Mouse (Mus musculus) adrenal gland, postnatal 14 days (tissue): ENCODE measurements around the gene Bicd1. TPM values are rescaled to one million over a fixed set of nuclear protein-coding genes. Genes with fewer than 3 reads are reported as not detected.
A peak's percentile ranks its signal among the peaks of the same experiment; 100 is the strongest.
"Not testable (repeated sequence)": the region's sequence is repeated elsewhere in the genome, so short reads cannot be mapped to it uniquely, and the experiment has no call there.

Experiments
- DNase-seq: peaks from one replicate; pipeline ENCODE4 v3.0.0; 2021; ENCODE audit warnings: mixed read lengths
- long read RNA-seq, 2 experiments: library from polyadenylated mRNA; stranded (forward); transcript quantifications; one replicate each; pipeline ENCODE4 v2.0.0; 2021
- total RNA-seq: library from RNA; stranded (reverse); gene quantifications from 2 replicates; pipeline ENCODE4 v1.2.3, GENCODE M21; 2021

The Bicd1 gene
- total RNA-seq: 4.0 and 5.4 TPM in 2 replicates
- long read RNA-seq, experiment 1, partial matches to known transcripts: 0 of 1 reads
- long read RNA-seq, experiment 1, other reads (novel, unspliced or antisense): 1 of 1 reads
- long read RNA-seq, experiment 2, full-length matches to known transcripts: 1 of 1 reads
- long read RNA-seq, experiment 2, partial matches to known transcripts: 0 of 1 reads
- long read RNA-seq, experiment 2, other reads (novel, unspliced or antisense): 0 of 1 reads

DNA sequence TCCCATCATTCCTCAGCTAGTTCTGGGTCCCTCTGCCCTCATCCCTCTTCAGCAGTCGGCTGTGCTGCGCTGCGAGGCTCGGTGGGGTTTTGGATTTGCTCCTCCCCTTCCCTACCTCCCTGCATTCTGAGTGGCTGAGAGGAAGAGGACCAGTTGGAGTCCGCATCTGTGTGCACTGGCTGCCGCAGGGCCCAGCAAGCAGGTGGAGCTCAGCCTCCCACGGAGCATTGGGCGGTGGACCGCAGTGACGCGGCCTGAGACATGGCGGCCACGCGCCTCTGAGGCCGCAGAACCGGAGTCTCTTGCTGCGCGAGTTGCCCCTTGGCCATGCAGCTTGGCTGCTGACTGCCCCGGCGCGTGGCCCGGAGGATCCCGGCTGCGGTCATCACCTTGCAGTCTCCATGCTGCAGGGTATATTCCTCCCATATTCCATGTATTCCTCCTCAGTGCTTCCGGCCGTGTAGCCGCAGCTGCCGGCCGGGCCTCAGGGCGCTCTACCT, at the start of gene Bicd1:
TSS of gene Bicd1 (plus strand) at position 54 of the 500 bp plus-strand sequence.
- peak; percentile 79 for DNase-seq

DNA sequence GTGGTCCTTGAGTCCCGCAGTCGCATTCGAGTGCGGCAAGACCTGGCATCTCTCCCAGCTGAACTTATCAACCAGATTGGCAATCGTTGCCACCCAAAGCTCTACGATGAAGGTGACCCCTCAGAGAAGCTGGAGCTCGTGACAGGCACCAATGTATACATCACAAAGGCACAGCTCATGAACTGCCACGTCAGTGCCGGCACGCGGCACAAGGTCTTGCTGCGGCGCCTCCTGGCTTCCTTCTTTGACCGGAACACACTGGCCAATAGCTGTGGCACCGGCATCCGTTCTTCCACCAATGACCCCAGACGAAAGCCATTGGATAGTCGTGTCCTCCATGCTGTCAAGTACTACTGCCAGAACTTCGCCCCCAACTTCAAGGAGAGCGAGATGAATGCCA, 46.2 kb upstream of the Bicd1 start:
- not testable (repeated sequence) for DNase-seq

DNA sequence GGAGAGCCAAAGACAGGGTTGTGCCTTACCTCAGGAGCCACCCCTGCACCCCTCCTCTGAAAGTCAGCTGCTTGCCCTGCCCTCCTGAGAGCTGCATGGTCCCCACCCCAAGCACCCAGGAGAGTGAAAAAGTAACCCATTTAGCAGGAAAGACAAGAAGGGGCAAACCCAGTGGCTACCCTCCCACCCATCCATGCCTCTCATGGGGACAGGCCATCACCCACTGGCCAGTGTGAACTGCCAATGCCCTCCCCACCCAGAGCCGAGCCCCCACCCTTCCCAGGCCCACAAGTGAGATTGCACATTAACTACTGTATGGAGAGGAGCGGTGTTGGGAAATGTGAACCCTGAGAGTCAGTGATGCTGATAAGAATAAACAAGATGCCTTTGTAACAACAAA, 42.7 kb upstream of the Bicd1 start:
- not testable (repeated sequence) for DNase-seq

- DNase-seq: no peak
These were observed 42.3 kb upstream of the Bicd1 start for GRCm38 (mm10) chr6:149366403-149366802.

- peak; percentile 85 for DNase-seq
These were observed 33.7 kb upstream of the Bicd1 start for GRCm38 (mm10) chr6:149374986-149375457.

- DNase-seq: no peak
These were observed 25.2 kb upstream of the Bicd1 start for GRCm38 (mm10) chr6:149383531-149383930.

- no peak for DNase-seq
These were observed 22.3 kb upstream of the Bicd1 start for GRCm38 (mm10) chr6:149386389-149386788.

- DNase-seq: not testable (repeated sequence)
These were observed 19.1 kb upstream of the Bicd1 start for GRCm38 (mm10) chr6:149389626-149390025.

GRCm38 (mm10) chr6:149399396-149399795, 9.3 kb upstream of the Bicd1 start:
- no peak for DNase-seq

DNA sequence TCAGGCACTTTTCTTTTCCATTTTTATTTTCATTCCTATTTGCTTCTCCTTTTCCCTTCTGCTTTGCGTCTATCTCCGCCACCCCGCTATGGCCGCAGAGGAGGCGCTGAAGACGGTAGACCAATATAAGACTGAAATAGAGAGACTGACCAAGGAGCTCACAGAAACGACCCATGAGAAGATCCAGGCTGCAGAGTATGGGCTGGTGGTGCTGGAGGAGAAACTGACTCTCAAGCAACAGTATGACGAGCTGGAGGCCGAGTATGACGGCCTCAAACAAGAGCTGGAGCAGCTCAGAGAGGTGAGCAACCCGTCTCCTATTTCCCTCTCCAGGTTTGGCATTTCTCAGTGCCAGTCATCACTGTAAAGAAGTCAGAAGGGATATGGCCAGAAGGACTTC, 655 bp downstream of the Bicd1 start:
- DNase-seq: no peak

GRCm38 (mm10) chr6:149409845-149410244, 1.2 kb downstream of the Bicd1 start:
- DNase-seq: no peak

DNA sequence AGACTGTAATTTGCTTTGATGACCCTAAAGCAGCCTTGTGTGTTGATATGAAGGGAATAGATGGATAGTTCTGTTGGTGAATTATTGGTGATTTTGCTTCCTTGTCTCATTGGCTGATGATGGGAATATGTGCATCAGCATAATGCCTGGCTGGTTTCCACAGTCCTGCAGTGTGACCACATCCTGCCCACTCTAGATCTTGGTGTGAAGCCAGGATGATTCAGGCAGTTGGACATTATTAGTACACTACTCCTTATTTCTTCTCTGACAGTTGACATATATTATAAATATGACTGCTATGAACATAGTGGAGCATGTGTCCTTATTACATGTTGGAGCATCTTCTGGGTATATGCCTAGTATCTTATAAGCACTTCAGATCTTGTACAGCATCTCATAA, 4.6 kb downstream of the Bicd1 start:
- no peak for DNase-seq

DNA sequence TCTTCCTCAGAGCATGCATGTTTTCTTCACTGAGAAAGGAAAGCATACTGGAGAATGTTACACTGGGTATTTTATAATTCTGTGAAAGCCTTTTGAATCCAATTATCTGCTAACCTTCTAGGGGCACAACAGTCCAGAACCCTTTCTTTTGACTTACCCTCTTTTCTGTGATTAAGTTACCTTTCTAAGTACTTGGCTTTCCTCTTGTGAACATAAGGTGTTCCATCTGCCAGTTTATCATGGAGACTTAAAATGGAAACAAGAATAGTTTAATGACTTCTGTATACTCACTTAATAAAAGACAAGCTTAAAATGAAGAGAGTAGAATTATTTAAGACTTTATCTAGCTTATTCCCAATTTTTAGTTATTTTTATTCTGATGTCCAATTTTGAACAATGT, 16.1 kb downstream of the Bicd1 start:
- no peak for DNase-seq

DNA sequence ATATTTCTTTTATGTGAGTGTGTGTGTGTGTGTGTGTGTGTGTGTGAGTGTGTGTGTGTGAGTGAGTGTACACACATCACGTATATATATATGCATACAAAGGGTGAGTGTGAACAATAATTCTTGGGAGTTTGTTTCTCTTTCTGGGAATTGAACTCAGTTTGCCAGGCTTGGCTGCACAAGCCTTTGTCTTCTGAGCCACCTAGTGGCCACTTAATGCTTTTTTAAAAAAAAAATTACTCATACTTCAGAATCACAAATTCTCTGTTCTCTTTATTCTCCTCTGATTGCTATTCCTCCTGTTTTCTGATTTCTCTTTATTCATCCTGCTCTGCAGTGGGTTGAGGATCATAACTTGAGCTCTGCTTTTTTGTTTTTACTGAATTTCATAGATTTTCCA, 30.5 kb downstream of the Bicd1 start:
- no peak for DNase-seq

- no peak for DNase-seq
These were observed 34.2 kb downstream of the Bicd1 start for GRCm38 (mm10) chr6:149442884-149443283.

GRCm38 (mm10) chr6:149445854-149446253, 37.2 kb downstream of the Bicd1 start:
- no peak for DNase-seq

GRCm38 (mm10) chr6:149457324-149457723, 48.6 kb downstream of the Bicd1 start:
- DNase-seq: no peak

GRCm38 (mm10) chr6:149460971-149461370, 52.3 kb downstream of the Bicd1 start:
- no peak for DNase-seq

DNA sequence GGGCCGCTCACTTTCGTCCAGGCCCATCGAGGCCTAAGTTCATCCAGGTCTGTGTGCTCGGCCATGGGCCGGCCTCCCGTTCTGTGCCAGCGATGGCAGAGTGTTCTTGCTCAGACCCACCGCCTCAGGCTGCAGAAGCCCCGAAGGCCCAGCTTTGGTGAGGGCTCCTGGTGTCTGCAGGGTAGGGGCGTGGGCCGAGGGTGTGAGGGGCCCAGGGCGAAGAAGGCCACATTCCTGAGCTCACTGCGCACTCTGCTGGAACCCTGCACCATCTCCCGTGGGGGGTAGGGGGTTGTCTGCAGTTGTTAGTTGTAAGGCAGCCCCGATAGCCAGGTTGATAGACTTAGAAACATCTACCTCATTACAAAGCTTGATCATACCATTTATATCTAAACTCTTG, 62.8 kb downstream of the Bicd1 start:
- DNase-seq: no peak

- not testable (repeated sequence) for DNase-seq
These were observed 63.8 kb downstream of the Bicd1 start for GRCm38 (mm10) chr6:149472441-149472840.

GRCm38 (mm10) chr6:149481868-149482267, 73.2 kb downstream of the Bicd1 start:
- DNase-seq: not testable (repeated sequence)

DNA sequence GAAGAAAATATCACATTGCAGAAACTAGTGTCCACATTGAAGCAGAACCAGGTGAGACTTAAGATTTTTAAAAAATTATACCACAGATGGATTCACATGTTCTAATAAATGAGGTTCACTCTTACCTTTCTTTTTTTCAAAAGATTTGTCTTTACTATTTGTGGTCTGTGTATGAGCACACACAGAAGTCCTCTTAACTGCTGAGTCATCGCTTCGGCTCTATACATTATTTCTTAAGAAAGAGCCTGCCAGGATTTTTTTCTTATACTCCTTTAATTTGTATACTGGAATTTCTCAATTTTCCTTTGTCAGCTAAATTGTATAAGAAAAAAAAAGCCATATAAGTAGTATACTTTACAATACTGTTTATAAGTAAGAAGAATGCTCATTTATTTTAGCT, 86.0 kb downstream of the Bicd1 start:
- no peak for DNase-seq

GRCm38 (mm10) chr6:149495925-149496324, 87.2 kb downstream of the Bicd1 start:
- no peak for DNase-seq
